Mouse (Mus musculus): ENCODE data around the gene Ivd. TPM values are rescaled to one million over a fixed set of nuclear protein-coding genes. Genes with fewer than 3 reads are reported as not detected.

Gene Ivd
- polyA plus RNA-seq (2021; fragmentation: Nextera tagmentation), result 40.6 and 52.2 TPM in 2 replicates
- long read RNA-seq, experiment 1, transcript Ivd-201 (12 exons, 3,665 nt), result major isoform, 87 of 126 reads
- long read RNA-seq, experiment 1, partial matches to known transcripts, result 17 of 126 reads
- long read RNA-seq, experiment 1, other reads (novel, unspliced or antisense), result 22 of 126 reads
- long read RNA-seq, experiment 2, transcript Ivd-201 (12 exons, 3,665 nt), result major isoform, 322 of 430 reads
- long read RNA-seq, experiment 2, partial matches to known transcripts, result 24 of 430 reads
- long read RNA-seq, experiment 2, other reads (novel, unspliced or antisense), result 84 of 430 reads

DNA sequence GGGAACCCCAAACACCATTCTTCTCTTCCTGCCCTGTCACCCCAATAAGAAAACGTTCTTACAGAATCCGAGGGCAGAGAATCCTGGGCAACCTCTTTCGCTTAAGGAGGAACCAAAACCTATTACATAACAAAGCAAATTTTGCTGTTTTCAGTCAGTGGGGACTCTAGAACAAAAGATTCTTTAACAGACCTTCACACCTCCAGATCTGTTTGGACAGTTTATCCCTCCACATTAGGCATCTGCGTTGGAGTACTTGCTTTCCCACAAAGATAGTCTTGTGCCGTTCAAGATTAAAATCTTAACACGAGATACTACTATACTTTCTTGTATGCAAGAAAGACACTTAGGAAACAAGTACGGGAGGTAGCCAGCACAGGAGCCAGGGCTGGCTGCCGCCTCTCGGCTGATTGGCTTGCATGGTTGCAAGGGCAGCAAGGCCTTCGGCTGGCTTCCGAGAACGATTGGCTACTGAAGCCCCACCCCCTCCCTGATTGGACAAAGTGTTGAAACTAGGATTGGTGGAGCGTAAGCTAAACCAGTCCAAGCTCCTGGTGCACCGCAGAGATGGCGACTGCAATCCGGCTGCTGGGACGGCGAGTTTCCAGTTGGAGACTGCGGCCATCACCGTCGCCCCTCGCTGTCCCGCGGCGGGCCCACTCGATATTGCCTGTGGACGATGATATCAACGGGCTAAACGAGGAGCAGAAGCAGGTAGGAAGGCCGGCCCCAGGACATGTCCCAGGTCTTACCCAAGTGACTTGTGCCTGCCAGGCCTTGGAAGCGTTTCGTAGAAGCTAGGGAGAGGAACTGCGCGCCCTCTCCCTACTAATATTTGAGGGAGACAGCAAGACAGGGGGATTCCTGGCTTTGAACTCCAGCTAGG is at the start of gene Ivd:
Gene Ivd (plus strand): TSS at position 501 of the 886 bp plus-strand sequence.

DNA sequence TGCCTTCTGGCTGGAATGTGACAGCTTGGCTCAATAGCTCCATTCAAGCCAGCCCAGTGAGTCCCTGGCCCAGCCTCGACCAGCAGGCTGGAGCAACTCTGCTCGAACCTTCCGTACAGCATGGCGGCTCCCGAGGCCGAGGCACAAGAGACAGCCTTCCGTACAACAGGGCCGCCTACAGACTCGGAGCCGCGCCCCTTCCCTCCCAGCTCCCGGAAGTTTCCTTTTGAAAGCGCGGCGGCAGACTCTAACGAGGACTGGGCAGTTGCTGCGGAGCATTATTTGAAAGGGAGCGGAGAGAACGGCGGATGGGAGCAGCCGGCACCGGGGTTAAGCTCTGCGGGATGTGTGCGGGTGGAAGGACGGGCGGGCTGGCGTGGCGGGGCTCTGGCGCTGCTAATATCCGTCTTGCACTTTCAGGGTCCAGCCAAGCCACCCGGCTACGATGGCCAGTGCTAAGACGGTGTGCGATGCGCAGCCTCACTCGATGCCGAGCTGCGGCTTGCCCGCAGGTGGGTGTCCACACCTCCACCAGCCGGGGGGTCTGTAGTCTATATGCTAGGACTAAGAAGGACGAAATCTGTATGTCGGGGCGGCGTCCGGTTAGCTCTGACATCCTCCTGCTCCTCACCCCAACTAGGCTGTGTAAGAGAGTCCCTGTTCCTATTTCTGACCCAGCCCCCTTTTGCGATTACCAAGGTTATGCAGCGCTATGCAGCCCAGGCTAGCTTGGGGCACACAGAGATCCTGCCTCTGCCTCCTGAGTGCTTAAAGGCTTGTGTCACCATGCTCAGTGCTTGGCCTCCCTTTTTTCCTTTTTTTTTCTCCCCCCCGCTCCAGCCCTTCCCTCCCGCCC is 47.5 kb upstream of the Ivd start, which contains the start of gene Knstrn:
Gene Knstrn (plus strand): TSS at position 23 of the 856 bp plus-strand sequence.

DNA sequence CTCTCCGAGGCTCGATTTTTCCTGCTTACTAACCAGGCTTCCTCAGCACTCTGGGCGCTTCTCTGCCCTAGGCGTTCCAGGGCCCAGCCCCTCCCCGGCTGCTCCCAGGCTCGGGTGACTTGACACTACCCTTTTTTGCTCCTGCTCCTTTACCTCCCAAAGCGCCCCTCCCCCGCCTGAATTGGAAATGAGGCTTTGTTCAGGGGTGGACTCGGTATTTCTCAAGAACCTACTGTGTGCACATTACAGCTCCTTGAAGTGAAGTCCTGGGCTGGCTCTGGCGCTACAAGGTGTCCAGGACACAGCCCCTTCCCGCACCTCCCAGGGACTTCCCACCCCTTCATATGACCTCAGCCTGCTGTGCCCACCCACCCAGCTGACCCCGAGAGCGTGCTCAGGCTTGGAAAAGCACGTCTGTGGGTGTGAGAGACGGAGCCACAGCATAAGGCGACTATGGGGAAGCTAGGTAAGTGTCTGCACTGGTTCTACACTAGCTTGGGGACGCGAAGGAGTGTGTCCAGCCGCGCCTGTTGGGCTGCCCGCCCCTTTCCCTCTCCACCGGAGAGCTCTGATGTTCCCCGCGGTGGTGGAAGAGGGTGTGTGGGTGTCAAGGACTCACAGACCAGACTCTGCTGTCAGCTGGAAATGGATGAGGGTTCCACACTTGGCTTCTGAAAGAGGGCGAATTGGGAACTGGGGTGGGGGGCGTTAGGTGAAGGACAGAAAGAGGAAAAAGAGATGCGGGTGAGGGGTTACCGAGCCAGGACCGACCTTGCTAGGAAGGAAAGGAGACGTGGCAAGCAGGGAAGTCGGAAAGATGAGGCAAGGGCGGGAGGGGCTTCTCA is 38.4 kb downstream of the Ivd start, which contains the start of gene Bahd1:
Gene Bahd1 (plus strand): TSS at position 397 of the 845 bp plus-strand sequence.

DNA sequence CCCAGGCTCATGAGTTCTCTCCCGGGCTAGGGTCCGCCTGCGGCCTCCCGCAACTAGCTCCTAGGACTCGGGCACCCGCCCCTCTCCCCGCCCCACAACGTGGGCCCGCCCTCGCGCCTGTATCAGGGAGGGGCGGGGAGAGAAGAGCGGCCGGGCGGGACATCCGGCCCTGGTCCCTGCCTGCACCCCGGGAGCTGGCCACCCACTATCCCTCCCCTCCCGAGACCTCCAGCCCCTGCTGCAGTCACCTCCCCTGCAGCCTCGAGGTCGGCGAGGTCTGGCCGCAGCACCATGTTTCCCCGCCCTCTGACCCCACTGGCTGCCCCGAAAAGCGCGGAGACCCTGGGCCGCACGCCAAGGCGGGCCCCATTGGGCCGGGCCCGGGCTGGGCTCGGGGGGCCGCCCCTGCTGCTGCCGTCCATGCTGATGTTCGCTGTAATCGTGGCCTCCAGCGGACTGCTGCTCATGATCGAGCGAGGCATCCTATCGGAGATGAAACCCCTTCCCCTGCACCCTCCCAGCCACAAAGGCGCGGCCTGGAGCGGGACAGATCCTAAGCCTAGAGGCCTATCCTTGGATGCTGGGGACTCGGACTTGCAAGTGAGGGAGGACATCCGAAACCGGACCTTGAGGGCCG is 64.7 kb downstream of the Ivd start, which contains the start of gene Chst14:
Gene Chst14 (plus strand): TSS at position 136 of the 637 bp plus-strand sequence.

Other genes starting within 250 kb of the Ivd start
- gene Pak6, start 198.7 kb upstream of the Ivd start, polyA plus RNA-seq (2021; fragmentation: Nextera tagmentation), result 18.0 and 22.7 TPM in 2 replicates
- 4.7 and 4.9 TPM in 2 replicates for gene Ankrd63, start 158.0 kb upstream of the Ivd start, polyA plus RNA-seq (2021; fragmentation: Nextera tagmentation)
- gene Plcb2, start 133.5 kb upstream of the Ivd start, polyA plus RNA-seq (2021; fragmentation: Nextera tagmentation), result 1.7 and 2.6 TPM in 2 replicates
- 76.7 and 104 TPM in 2 replicates for gene Inafm2, start 116.2 kb upstream of the Ivd start, polyA plus RNA-seq (2021; fragmentation: Nextera tagmentation)
- 0.39 and 0.69 TPM in 2 replicates for gene Ccdc9b, start 99.3 kb upstream of the Ivd start, polyA plus RNA-seq (2021; fragmentation: Nextera tagmentation)
- not detected in 2 replicates for gene Phgr1, start 89.2 kb upstream of the Ivd start, polyA plus RNA-seq (2021; fragmentation: Nextera tagmentation)
- gene Disp2, start 82.2 kb upstream of the Ivd start, polyA plus RNA-seq (2021; fragmentation: Nextera tagmentation), result 235 and 277 TPM in 2 replicates
- gene Knstrn, start 48.0 kb upstream of the Ivd start, polyA plus RNA-seq (2021; fragmentation: Nextera tagmentation), result 0.40 and 0.46 TPM in 2 replicates
- 3.6 and 3.8 TPM in 2 replicates for gene Bahd1, start 38.4 kb downstream of the Ivd start, polyA plus RNA-seq (2021; fragmentation: Nextera tagmentation)
- 2.4 and 4.0 TPM in 2 replicates for gene Chst14, start 64.5 kb downstream of the Ivd start, polyA plus RNA-seq (2021; fragmentation: Nextera tagmentation)
- 91.7 and 102 TPM in 2 replicates for gene Ccdc32, start 167.4 kb downstream of the Ivd start, polyA plus RNA-seq (2021; fragmentation: Nextera tagmentation)
- 6.7 and 7.8 TPM in 2 replicates for gene Rpusd2, start 172.8 kb downstream of the Ivd start, polyA plus RNA-seq (2021; fragmentation: Nextera tagmentation)
- 0.04 and 0.14 TPM in 2 replicates for gene Knl1, start 185.2 kb downstream of the Ivd start, polyA plus RNA-seq (2021; fragmentation: Nextera tagmentation)

Data from layer of hippocampus, adult 6 months (tissue).